Mouse (Mus musculus) left cerebral cortex, postnatal 10 days (tissue): Measurements from ENCODE around the gene Ccl6. TPM values are rescaled to one million over a fixed set of nuclear protein-coding genes. Genes with fewer than 3 reads are reported as not detected.

Experiments used
- DNase-seq, 2 experiments: peaks; one replicate each; pipeline ENCODE4 v3.0.0; 2021 to 2022; ENCODE audit warnings: low spot score in 2 of 2, mixed read lengths in 1 of 2; ENCODE audit errors: extremely low spot score in 1 of 2
- intact Hi-C: fragments of 180-260 bp; cut with DNase I; formaldehyde crosslinking; loops from one replicate; pipeline ENCODE4 v1.15.1; 2025
- total RNA-seq, 2 experiments: library from RNA; stranded (reverse); gene quantifications; 2 replicates each; pipeline ENCODE4 v1.2.3; 2021

The Ccl6 gene
- total RNA-seq = 1 to 10 TPM in 1 of 2 experiments, under 1 TPM in 1; 0.97 to 1.6 TPM

DNA sequence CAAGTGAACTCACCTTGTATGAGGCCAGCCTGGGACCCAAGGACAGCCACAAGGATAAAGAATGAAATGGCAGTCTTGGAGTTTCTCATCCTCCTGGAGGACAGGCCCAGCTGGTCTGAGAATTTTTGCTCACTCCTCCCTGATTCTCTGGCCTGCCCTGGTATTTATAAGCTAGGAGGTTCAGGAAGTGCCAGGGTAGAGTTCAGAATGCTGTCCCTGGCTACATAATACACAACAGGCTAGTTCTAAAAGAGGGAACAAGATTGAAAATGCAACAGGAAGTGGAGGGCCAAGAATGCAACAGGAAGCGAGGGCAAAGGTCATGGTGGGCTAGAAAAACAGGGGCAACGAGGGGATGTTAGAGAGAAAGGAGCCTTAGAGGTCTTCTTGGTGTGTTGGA, at the start of gene Ccl6:
Gene Ccl6 (minus strand): TSS at position 235 of the 400 bp plus-strand sequence.
- DNase-seq = no peak
- intact Hi-C loops = no loop called here

DNA sequence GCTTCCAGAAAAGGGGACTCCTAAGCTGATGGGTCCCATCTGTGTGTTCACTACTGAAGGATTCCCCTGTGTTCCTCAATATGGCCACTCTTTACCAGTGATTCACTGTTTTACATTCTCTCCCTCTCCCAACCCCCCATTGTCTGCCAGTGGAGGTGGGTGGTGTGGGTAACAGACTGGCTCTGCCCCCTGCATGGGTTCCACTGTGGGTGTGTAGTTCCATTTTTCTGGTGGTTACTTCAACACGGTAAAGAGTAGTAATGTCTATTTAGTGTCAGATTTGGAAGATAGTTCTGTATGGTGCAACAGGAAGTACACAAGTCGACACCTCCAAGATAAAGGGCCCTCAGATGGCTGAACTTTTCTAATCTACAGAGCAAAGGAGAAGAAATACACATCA, 48.3 kb upstream of the Ccl6 start:
- intact Hi-C loops = no loop called here
- DNase-seq = no peak

DNA sequence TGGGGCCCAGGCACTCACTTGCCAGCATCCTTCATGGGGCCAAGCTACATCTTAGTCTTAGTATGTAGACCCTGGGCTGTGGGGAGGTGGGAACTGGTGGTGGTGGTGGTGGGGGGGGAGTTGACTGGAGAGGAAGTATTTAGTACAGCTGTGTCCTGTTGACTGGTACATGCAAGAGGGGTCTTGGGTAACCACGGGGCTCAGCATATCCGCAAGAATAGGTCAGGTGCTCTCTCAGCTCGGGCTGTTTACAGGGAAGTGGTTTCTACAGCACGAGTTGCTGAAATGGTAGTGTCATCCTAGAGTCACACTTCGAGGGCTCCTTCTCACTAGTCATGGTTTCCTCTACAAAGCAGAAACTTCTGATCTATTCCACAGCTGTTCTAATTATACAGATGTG, 47.3 kb upstream of the Ccl6 start:
- peak in 1 of 2 experiments; percentile 20 for DNase-seq
- intact Hi-C loops = no loop called here

DNA sequence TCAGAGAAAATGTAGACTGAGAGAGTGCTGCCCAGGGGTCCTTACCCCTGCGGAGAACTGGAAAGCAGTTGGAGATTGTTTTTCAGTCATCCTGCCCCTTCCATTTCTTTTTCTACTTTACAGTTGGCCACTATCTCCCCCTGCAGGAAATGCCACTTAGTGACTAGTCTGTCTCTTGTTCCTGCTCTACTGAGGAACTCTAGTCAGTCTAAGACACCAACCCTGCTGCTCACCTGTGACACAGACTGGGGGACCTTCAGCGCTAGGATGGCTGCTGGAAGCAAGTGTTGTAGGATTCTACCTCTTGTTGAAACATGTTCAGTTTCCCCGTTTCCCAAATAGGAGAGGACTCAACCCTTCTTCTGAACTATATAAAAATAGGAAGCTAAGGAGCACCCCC, 46.6 kb upstream of the Ccl6 start:
- DNase-seq = no peak
- intact Hi-C loops = no loop called here

DNA sequence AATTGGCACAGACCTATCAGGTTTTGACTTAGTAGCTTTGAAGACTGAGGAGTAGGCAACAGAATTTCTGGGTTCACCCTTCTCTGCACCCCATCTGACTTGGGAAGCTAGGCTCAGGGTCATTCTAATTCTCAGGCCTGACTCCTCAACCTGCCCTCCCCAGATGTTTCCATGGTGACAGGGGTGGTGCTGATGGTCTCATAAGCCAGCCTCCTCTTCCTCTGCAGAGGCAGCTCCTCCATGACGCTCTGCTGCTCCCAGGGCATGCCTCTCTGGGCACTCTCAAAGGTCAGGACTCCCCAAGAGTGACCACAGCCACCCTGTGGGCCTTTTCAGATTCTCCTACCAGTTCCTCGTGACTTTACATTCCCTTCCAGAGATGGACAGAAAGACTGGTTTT, 46.0 kb upstream of the Ccl6 start:
- intact Hi-C loops = no loop called here
- DNase-seq = no peak

DNA sequence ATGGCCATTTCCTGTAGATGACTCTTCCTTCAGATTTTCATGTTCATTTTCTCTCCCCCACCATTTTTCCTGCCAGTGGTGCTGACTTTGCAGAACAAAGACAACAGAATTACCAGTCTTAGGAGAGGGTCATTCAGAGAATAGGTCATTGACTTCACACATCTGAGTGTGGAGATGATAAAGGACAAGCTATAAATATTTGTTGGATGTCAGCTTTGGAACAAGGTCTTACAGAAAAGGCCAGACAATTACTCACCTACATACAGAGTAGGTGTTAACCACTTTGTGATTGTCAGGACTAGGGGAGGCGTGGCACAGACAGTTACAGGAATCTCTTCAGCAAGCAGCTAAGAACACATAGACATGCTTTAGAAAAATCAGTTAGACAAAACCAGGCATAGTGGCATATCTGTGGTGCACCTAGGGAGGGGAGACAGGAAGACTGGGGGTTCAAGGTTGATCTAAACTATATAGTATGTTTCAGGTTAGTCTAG, 43.9 kb upstream of the Ccl6 start:
- no peak for DNase-seq
- intact Hi-C loops = no loop called here

DNA sequence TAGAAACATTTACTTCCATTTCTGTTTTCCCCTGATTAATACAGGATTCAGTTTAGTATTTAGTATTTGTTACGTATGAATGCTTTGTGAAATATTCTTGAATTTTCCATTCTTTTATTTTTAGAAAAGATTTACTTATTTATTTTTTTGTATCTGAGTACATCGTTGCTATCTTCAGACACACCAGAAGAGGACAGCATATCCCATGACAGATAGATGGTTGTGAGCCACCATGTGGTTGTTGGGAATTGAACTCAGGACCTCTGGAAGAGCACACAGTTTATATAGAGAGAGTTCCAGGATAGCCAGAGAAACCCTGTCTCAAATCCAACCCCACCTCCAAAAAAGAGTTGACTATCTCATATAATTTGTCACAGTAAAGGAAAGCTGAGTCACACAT, 42.0 kb upstream of the Ccl6 start:
- intact Hi-C loops = loop anchor here (5.0 kb wide), 1 partner anchor 78 kb away; no protein-coding TSS in a partner anchor
- DNase-seq = no peak

DNA sequence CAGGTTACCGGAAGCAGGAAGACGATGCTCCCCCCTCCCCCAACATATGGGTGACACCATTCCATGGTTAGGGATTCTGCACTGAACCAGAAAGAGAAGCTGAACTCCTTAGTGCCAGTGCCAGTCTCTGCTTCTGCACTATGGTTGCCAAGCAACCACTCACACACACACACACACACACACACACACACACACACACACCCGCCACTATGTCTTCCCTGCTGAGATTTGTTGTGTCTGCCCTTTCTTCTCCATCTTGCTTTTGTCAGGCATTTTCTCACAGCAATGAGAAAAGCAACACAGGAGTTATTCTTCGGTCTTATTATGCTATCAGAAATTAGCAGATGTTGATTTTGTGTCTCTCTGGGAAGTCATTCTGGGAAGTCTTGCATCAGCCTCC, 41.5 kb upstream of the Ccl6 start:
- intact Hi-C loops = loop anchor here (5.0 kb wide), 1 partner anchor 77 kb away; no protein-coding TSS in a partner anchor
- peak; percentile 2 to 35 for DNase-seq

DNA sequence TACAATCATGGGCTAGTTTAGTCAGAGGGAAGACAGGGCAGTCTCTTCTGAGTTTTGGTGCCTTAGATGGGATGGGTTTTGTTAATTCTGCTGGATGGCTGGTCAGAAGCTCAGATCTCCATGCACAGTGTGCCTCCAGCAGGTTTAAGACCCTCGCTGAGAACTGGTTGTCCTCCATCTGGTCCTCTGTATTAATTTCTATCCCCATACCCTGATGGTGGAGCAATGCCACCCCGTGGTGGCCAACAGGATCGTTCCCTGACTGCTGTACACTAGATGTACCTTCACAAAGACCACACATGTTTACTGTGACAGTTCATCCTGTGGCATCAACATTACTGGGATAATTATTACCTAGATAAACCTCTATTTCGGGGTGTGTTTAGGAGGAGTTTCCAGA, 39.9 kb upstream of the Ccl6 start:
- no peak for DNase-seq
- intact Hi-C loops = loop anchor here (5.0 kb wide), 1 partner anchor 75 kb away; no protein-coding TSS in a partner anchor

DNA sequence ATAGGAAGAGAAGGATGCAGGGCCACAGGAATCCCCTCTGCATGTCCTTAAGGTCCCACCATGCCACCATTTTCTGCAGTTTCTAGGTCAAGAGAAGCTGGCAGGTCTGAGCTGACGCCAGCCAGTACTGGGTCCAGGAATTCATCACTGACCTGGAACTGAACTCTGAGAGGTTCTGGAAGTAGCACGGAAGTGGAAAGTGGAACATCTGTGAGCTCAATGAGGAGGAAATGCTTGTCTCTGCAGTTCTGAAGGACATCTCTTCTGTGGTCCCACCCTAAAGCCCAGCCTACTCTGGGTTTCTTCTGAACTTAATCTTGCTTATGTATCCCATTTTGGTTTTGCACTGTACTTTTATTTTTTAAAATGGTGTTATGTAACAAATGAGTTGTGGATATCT, 38.2 kb upstream of the Ccl6 start:
- intact Hi-C loops = loop anchor here (5.0 kb wide), 1 partner anchor 74 kb away; no protein-coding TSS in a partner anchor
- DNase-seq = no peak

DNA sequence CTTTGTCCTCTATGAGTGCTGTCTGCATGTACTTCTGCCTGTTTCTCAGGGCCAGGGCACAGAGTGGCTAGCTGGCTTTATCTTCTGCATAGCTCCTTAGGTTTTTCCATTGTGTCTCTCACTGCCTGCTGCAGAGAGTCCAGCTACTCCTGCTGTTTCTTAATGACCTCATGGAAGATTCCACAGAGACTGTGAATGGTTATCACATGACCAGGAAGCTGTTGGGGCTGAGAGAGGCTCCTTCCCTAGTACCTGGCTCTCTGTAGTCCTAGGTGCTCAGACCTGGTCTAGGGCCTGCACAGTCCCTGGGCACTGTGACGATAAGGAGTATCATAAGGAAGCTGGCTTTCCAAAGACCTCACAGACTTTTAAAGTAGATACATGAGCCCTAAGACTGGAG, 37.7 kb upstream of the Ccl6 start:
- DNase-seq = no peak
- intact Hi-C loops = loop anchor here (5.0 kb wide), 1 partner anchor 73 kb away; no protein-coding TSS in a partner anchor

DNA sequence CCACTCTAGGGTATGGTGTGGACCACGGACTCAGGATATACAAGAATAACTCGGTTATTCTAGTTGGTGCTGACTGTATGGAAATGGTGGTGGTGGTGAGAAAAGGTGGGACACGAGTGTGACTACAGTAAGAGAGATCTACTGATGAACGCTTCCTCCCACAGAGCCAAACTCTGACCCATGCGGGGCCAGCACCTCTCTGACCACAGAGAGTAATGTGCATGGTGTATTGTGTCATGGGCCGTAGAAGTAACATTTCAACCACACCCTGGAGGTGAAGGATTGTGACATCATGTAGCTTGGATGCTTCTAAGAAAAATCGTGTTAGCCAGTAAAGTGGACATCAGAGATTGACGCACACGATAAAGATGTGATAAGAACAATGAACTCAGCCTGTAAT, 35.9 kb upstream of the Ccl6 start:
- intact Hi-C loops = no loop called here
- DNase-seq = no peak

DNA sequence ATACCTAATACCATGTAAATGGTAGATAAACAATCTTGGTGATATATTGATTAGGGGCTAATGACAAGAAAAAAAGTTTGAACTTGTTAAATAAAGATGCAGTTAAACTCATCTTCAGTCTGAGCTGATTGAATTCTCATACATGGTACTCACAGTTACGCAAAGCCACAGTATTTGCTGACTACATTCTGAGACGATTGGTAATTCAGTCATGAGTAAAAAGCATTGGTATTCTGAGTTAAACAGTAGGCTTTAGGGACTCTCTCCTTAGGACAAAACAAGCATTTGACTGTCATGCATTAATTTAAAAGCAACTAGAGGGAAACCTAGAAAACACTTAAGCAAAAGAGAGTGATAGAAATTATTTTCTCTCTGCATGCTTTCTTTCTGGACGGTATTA, 30.7 kb upstream of the Ccl6 start:
- intact Hi-C loops = no loop called here
- no peak for DNase-seq

DNA sequence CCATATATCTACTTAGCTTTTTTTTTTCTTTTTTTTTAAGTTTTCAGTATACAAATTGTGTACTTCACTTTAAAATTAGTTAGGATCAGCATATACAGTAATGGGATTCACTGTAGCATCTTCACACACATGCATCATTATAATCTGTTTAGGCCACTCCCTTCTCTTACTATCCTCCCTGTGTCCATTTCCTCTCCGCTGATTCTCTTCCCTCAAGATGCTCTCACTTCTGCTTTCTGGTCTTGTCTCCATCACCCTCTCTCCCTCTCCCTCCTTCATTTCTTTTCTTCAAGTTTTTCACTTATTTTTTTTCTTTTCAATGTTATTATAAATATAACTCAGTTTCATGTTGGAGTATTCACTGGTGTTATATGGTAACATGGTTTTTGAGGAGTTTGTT, 26.1 kb upstream of the Ccl6 start:
- no peak for DNase-seq
- intact Hi-C loops = no loop called here

DNA sequence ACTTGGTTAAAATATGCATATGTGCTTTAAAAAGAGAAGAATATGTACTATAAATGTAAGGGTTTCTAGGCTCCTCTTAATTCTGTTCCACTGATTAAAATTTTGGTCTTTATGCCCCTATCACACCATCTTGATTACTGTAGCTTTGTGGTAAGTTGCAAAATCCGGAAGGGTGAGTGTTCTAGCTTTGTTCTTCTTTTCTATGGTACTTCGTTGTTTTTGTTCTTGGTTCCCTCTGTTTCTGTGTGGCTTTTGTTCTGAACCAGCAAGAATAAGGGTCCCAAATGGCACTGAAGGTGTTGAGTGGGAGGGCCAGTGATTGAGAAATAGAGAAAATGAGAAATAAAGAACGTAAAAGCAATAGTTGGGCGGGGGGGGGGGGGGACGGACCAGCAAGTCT, 25.4 kb upstream of the Ccl6 start:
- intact Hi-C loops = no loop called here
- no peak for DNase-seq

DNA sequence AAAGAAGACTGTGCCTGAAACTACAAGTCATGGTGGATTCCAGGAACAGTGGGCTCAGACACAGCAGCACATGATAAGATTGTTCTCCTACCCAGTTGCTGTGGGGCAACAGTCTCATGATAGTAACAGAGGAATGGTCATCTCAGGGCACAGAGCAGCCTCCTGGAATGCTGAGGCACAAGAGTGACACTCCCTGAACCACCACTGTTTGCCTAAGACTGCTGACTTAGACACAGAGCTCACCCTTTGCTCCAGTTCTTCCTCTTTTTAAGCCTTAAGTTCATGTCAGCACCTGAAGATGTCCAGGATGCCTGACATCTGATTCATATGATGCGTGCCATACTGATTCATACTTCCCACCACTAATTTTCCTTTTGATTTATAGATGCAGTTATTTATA, 23.7 kb upstream of the Ccl6 start:
- no peak for DNase-seq
- intact Hi-C loops = no loop called here

DNA sequence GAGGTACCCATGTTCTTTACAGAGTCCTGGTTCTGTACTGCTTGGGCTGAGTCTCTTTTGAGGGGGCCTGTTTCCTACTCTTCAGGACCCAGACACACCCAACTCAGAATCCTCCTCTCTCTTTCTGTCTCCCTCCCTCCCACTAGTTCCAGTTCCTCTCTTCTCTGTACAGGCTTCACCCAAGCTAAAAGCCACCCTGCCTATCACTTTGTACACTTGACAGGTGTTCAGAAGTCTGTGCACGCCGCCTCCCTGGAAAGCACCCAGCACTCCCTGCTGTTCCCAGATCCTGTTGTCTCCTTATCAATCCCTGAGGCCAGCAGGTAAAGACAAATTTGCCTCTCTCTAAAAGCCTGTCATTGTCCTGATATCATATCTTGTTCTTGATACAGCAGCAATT, 18.0 kb upstream of the Ccl6 start:
- intact Hi-C loops = no loop called here
- no peak for DNase-seq

DNA sequence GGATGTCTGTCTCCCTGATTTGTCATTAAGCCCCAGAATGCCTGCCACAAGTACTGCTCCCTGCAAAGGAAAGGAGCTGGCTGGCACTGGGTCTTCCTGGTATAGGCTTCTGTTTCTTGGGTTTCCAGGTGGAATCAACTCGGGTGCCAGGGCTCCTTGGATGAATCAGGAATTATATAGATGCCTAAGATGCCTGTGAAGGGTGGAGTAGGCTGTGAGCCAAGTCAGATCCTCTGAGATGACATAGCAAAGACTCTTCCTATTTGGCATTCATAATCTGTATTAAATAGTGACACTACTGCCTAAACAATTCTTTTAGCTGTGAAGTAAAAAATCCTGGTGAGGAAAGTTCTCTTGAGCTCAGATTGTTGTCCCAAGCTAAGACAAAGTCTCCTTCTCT, 13.5 kb upstream of the Ccl6 start:
- no peak for DNase-seq
- intact Hi-C loops = no loop called here

DNA sequence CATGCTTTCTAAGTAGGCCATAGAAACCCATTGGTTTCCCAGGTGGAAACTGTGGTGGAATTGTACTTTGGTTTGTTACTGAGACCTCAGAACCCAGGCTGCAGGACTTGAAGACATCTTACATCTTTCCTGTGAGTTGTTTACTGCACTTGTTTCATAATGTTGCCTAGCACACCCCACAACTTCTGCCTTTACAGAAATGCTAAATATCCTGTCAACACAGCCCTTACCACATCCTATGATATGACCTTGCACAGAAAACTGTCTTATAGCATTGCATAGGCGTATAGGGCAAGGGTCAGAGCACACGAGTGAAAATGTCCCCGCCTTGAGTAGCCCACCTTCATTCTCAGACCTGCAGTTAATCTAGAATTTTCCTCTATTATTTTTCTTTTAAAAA, 12.6 kb upstream of the Ccl6 start:
- intact Hi-C loops = no loop called here
- DNase-seq = no peak

DNA sequence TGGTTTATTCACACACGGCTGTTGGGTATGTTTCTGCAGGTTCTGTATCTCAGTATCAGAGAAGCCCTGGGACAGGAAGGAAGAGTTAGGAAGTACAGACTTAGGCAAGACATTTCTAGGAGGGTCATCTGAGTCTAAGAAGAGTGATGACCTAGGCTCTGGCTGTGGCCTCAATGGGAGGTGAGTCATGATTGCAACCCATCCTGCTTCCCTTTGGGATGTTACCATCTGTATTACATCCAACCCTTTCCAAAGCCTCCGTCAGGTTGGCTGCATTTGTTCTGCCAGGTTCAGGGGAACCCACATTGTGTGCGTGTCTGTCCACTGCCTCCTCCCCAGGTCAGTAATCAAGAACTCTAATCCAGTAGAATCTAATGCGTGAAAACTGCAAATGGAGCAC, 11.8 kb upstream of the Ccl6 start:
- intact Hi-C loops = no loop called here
- no peak for DNase-seq

DNA sequence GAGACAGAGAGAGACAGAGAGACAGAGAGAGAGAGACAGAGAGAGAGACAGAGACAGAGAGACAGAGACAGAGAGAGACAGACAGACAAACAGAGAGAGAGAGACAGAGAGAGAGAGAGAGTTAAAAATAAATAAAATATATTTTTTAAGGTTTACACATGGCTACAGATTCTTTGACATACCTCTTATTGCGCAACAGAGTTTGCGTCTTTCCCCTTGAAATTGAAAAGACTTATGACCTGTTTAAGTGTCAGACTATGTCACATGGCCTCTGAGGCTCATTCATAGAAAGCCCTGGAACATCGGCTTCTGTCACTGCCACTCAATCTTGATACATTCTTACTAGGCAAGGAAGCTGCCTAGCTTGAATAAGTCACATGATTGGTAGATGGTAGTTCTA, 10.5 kb upstream of the Ccl6 start:
- DNase-seq = no peak
- intact Hi-C loops = no loop called here
